Mouse (Mus musculus) thymus, adult 2 months (tissue): ENCODE measurements around the gene Atg10. TPM values are rescaled to one million over a fixed set of nuclear protein-coding genes. Genes with fewer than 3 reads are reported as not detected.

ENCODE experiments used
- DNase-seq: peaks from one replicate; pipeline ENCODE4 v3.0.0; 2021
- H3K27ac ChIP-seq: fragments of 200-500 bp; 2 replicates; pipeline ENCODE4 v1.5.1; 2012; ENCODE audit warnings: low read length, control low read depth; ENCODE audit not compliant: control insufficient read depth, insufficient read depth
- H3K27me3 ChIP-seq: fragments of 200-500 bp; 2 replicates; pipeline ENCODE4 v1.6.1; 2012; ENCODE audit warnings: mild to moderate bottlenecking, low read length, moderate library complexity, mixed read lengths; ENCODE audit not compliant: control insufficient read depth, insufficient read depth
- H3K36me3 ChIP-seq: fragments of 200-500 bp; 2 replicates; pipeline ENCODE4 v1.6.1; 2012; ENCODE audit warnings: mild to moderate bottlenecking, low read length, moderate library complexity; ENCODE audit not compliant: control insufficient read depth, insufficient read depth
- H3K4me1 ChIP-seq: fragments of 200-500 bp; replicated peaks from 2 replicates; pipeline ENCODE4 v1.6.1; 2012; ENCODE audit warnings: low read length; ENCODE audit not compliant: control insufficient read depth, insufficient read depth
- H3K4me3 ChIP-seq: fragments of 200-500 bp; 2 replicates; pipeline ENCODE4 v1.5.1; 2012; ENCODE audit warnings: mild to moderate bottlenecking, low read length, control low read depth, moderate library complexity; ENCODE audit not compliant: control insufficient read depth, insufficient read depth
- CTCF ChIP-seq: fragments of 200-500 bp; IDR thresholded peaks from 2 replicates; pipeline ENCODE4 v1.5.1; 2012; ENCODE audit warnings: mild to moderate bottlenecking, control low read depth, low read length, moderate library complexity, borderline replicate concordance; ENCODE audit not compliant: control insufficient read depth, poor library complexity, insufficient read depth; ENCODE audit errors: extremely low read depth
- POLR2A ChIP-seq: fragments of 200-500 bp; IDR thresholded peaks from 2 replicates; pipeline ENCODE4 v1.6.1; 2012; ENCODE audit warnings: mild to moderate bottlenecking, low read length, control low read depth, moderate library complexity; ENCODE audit not compliant: control insufficient read depth, poor library complexity, insufficient read depth; ENCODE audit errors: extremely low read depth
- WGBS: fragments of 180-500 bp; shearing (Covaris S2); methylation state at CpG from one replicate; pipeline ENCODE4 v1.1.7; 2018; 5-methylcytosine and 5-hydroxymethylcytosine counted together
- polyA plus RNA-seq: library from polyadenylated mRNA; depleted of rRNA; stranded (reverse); fragments of >200 nt; gene quantifications from 2 replicates; pipeline ENCODE4 v1.2.3, GENCODE M21; 2012

Gene Atg10
- polyA plus RNA-seq, 1 experiment: 1.4 TPM

DNA sequence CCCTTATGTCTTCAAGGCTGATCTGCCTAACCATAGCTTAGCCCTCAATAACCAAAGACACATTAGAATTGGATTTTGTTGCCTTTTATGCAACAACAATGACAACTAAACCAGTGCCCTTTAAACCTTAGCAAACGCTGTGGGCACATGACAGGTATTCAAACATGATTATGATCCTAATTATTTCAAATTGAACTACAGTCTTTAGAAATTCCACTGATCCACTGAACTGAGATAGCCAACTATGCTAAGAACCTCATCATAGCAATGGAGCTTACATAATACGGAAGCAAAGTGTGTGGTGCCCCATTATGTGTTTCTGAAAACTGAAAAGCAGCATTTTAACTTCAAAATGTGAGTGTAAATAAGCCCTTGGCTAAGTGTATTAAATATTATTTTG, 191.9 kb downstream of the Atg10 start:
- no peaks in the 10 kb centered on the region for H3K36me3 ChIP-seq
- H3K27me3 ChIP-seq: no peaks in the 10 kb centered on the region
- no peak overlapping the region for H3K27ac ChIP-seq
- DNase-seq: no peak
- TF ChIP-seq POLR2A (no peak), CTCF (no peak)
- H3K4me1 ChIP-seq: no peaks in the 10 kb centered on the region
- no peak overlapping the region for H3K4me3 ChIP-seq
- 95% methylated on average over 2 of the region's 2 CpGs for WGBS

DNA sequence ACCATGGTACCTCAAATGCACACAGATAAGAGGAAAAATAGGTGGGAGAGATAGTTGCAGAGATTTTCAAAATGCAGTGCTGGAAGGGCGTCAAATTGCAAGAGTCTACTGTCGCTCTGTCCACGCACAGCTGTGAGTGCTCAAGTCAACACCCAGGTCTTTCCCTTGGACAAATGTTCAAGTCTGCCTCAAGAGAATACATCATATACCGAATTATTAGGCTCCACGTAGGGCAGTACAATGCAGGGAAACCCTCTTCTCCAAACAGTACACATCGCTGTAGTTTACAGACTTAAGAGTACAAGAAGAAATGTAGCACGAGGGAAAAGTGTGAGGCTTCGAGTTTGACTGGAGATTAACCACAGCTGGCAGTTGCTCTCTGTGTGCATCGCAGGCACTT, 200.3 kb downstream of the Atg10 start:
- WGBS: 95% methylated on average over 9 of the region's 9 CpGs
- no peak overlapping the region for H3K27ac ChIP-seq
- no peaks in the 10 kb centered on the region for H3K27me3 ChIP-seq
- no peaks in the 10 kb centered on the region for H3K36me3 ChIP-seq
- H3K4me1 ChIP-seq: no peaks in the 10 kb centered on the region
- no peak for TF ChIP-seq CTCF
- no peak for TF ChIP-seq POLR2A
- H3K4me3 ChIP-seq: no peak overlapping the region
- DNase-seq: no peak

DNA sequence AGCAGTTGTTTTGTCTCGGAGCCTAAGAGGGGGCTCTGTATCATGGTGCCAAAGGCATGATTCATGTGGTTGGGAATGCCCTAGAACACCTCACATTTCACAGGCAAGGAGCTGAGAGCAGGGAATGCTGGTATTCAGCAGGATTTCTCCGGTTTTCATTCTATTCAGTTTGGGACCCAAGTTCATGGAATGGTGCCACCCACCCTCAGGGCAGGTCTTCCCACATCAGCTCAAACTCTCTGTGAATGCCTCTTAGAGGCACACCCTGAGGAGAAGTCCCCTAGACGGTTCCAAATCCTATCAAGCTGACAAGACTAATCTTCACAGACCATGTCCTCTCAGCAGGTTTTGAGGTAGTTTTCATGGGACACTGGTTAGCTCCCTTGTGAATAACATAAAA, 211.9 kb downstream of the Atg10 start:
- WGBS: 94% methylated on average over 3 of the region's 3 CpGs
- TF ChIP-seq CTCF: no peak
- TF ChIP-seq POLR2A: no peak
- Histone ChIP-seq H3K4me3 (no peak overlapping the region), H3K4me1 (no peaks in the 10 kb centered on the region), H3K27ac (no peak overlapping the region), H3K27me3 (no peaks in the 10 kb centered on the region), H3K36me3 (no peaks in the 10 kb centered on the region)
- no peak for DNase-seq

DNA sequence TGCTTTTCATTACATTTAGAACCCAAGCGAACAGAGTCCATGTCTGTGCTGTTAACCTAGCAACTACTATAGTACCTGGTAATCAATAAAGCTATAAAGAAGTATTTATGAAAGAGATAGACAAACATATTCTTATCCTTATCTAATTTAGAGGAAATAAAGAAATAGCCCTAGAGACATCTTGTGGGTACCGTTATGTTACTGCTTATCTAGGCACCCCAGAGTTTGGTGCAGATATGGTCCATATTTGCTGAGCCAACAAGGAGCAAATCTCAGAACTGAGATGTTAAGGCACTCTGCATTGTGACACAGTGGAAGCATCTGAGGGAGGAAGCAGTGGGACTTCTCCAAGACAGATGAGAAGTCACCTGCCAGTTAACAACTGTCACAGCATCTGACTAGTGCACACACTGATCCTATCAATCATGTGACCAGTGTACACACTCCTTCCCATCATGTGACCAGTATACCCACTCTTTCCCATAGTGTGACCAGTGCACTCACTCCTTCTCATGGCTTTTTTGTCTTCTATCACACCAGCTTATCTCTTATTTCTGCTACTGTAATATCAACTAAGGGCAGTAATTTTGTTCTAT, 228.6 kb downstream of the Atg10 start:
- H3K4me1 ChIP-seq: no peaks in the 10 kb centered on the region
- H3K4me3 ChIP-seq: no peak overlapping the region
- H3K27ac ChIP-seq: no peak overlapping the region
- H3K27me3 ChIP-seq: no peaks in the 10 kb centered on the region
- H3K36me3 ChIP-seq: no peaks in the 10 kb centered on the region
- TF ChIP-seq POLR2A (no peak), CTCF (no peak)
- 98% methylated on average over 2 of the region's 2 CpGs for WGBS
- no peak for DNase-seq

DNA sequence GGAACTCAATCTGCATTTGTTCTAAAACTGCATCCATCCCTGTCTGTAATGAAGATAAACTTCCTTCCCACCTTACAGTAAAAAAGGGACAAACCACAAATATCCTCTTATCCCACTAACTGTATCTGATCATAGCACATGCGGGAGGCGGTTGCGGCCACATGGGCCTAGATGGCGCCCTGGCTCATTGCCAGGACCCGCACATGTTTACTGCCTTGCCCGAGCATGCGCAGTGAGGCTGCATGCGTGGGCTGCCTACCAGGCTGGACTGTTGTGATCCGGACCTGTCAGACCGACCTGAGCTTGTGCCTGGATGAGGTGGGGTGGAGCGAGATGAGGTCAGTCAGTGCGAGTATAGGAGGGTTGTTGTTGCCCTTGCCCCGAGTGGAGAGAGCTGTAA, 230.2 kb downstream of the Atg10 start:
- 97% methylated on average over 13 of the region's 13 CpGs for WGBS
- Histone ChIP-seq H3K27ac (no peak overlapping the region), H3K4me3 (no peak overlapping the region), H3K4me1 (no peaks in the 10 kb centered on the region), H3K27me3 (no peaks in the 10 kb centered on the region), H3K36me3 (no peaks in the 10 kb centered on the region)
- DNase-seq: no peak
- no peak for TF ChIP-seq CTCF
- TF ChIP-seq POLR2A: no peak

DNA sequence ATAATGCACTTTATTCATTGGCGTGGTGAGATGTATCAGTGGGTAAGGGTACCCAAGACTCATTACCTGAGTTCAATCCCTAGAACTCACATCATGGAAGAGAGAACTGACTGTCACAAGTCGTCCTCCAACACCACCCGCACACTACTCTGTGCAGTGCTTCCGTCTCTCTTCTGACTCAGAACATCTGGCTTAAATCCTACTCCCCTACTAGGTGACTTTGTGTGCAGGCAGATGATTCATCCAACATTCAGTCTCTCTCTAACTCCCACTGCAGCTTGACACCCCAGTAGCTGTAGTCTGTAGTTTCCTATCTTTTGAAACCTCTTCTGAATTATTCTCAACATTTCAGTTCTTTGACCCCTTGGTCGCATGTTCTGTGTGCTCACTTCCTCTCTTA, 230.8 kb downstream of the Atg10 start:
- no peaks in the 10 kb centered on the region for H3K4me1 ChIP-seq
- 97% methylated on average over 5 of the region's 5 CpGs for WGBS
- H3K27me3 ChIP-seq: no peaks in the 10 kb centered on the region
- no peaks in the 10 kb centered on the region for H3K36me3 ChIP-seq
- no peak overlapping the region for H3K4me3 ChIP-seq
- no peak overlapping the region for H3K27ac ChIP-seq
- no peak for DNase-seq
- TF ChIP-seq POLR2A: no peak
- no peak for TF ChIP-seq CTCF

DNA sequence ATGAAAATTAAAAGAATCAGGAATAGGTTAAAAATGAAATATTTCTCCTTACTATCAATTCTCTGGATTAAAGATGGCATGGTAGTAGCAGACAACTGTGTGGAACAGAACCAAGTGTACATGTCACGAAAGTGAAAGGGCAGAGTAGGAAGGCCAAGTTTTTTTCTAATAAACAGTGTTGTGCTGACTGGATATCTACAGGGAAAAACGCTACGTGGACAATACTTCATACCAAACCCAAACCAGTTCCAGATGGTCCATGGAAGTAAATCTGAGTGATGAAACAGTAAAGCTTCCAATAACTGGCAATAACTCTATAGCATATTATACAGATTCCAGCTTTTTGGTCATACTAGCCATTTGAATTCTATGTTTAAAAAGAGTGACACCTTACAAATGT, 235.5 kb downstream of the Atg10 start:
- no peak for DNase-seq
- H3K4me3 ChIP-seq: no peak overlapping the region
- TF ChIP-seq CTCF (no peak), POLR2A (no peak)
- H3K27me3 ChIP-seq: no peaks in the 10 kb centered on the region
- H3K36me3 ChIP-seq: no peaks in the 10 kb centered on the region
- H3K4me1 ChIP-seq: no peaks in the 10 kb centered on the region
- WGBS: 95% methylated on average over 3 of the region's 3 CpGs
- no peak overlapping the region for H3K27ac ChIP-seq
